Mouse (Mus musculus) lung, postnatal 10 days (tissue): Measurements from ENCODE around the gene Gm44790.
"Not testable (repeated sequence)": the region's sequence is repeated elsewhere in the genome, so short reads cannot be mapped to it uniquely, and the experiment has no call there.

Source experiments
- DNase-seq: peaks from one replicate; pipeline ENCODE4 v3.0.0; 2021

Gm44790 gene

DNA sequence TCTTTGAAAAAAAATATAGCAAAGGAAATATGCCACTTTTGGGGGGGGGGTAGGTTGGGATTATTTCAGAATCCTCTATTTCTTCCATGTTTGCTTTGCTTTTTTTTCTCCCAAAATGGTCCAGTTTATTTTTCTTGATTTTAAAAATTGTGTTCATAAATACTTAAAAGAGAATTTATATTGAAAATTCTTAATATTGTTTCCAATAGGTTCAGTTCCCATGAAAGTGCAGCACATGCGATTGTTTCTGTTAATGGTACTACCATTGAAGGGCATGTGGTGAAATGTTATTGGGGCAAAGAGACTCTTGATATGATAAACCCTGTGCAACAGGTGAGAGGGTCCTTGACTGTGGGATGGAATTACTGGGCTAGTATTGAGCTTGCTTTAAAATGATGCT is at the start of gene Gm44790:
Gene Gm44790, plus strand, starts transcription at position 301 of the 400 bp plus-strand sequence.
- DNase-seq: no peak

DNA sequence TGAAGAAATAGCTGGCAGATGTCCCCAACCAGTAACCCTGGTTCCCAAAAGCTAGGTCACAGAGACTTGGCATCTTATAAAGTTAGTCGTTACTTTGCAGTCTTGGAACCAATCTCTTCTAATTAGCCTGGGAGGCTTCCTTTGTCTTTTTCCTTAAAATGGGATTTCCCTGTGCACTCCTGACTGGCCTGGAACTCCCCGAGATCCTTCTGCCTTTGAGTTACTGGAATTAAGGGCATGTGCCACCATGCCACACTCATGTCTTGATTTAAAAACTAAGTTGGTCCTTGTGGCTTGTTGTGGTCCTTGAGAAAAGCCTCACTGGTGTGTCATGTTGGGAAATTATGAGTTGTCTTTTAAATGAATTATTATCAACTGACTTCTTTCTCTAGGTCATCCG is 48.1 kb upstream of the Gm44790 start:
- DNase-seq: no peak

DNA sequence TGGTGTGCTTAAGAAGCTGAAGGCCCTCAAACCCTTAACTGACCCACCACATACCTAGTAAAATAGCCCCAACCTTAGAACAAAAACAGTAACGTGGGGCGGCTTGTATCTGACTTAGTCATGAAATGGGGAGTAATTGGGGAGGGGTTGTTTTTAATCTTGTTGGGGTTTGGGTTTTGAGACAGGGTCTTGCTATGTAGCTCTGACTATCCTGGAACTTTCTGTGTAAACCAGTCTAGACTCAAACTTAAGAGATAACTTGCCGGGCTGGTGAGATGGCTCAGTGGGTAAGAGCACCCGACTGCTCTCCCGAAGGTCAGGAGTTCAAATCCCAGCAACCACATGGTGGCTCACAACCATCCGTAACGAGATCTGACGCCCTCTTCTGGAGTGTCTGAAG is 46.3 kb upstream of the Gm44790 start:
- not testable (repeated sequence) for DNase-seq

DNA sequence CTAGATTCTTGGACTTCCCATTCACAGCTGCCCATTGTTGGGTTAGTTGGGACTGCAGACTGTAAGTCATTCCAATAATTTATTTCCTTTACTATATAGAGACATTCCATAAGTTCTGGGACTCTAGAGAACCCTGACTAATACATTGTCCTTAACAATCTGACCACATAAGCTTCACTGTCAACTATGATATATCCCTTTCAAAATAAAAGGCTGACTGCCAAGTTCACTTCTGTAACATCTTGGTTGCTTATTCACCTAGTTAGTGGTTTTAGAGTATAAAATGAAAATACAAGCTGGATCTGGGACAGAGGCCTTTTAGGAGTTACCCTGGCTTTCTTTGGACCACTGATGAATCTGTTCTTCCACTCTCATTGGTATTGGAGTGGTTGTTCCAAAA is 43.9 kb upstream of the Gm44790 start:
- DNase-seq: no peak

DNA sequence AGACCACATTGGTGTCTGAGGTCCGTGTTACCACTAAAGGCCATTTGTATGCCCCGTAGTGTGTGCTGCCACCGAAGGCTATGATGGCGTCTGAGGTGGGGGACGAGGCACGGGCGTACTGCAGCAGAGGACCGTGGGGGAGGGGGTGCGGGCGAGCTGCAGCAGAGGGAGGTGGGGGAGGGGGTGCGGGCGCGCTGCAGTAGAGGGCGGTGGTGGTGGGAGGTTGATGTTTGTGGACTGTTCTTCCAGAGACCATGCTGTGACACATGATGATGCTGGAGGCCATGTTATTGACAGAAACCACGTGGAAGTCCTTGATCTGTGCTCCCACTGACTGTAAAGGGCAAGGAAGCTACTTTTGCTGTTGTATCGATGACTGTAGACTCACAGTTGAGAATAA is 43.1 kb upstream of the Gm44790 start:
- DNase-seq: no peak

DNA sequence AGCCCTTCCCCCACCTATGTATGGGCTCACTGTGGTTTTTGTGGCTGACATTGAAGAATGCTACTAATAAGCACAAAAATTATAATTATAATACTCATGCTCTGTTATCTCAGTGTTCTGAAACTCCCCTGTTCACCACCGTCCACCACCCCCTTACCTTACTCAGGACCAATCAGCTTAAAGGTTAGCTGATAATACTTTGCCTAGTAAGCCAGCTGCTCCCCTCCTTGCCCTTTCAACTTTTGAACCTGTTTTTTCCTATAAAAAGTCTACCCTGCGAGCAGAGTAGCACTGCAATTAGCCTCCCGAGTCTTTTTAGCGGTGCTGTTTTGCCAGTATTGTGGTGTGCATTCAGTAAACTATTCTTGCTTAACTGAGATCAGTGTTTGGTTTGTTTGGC is 41.8 kb upstream of the Gm44790 start:
- no peak for DNase-seq

DNA sequence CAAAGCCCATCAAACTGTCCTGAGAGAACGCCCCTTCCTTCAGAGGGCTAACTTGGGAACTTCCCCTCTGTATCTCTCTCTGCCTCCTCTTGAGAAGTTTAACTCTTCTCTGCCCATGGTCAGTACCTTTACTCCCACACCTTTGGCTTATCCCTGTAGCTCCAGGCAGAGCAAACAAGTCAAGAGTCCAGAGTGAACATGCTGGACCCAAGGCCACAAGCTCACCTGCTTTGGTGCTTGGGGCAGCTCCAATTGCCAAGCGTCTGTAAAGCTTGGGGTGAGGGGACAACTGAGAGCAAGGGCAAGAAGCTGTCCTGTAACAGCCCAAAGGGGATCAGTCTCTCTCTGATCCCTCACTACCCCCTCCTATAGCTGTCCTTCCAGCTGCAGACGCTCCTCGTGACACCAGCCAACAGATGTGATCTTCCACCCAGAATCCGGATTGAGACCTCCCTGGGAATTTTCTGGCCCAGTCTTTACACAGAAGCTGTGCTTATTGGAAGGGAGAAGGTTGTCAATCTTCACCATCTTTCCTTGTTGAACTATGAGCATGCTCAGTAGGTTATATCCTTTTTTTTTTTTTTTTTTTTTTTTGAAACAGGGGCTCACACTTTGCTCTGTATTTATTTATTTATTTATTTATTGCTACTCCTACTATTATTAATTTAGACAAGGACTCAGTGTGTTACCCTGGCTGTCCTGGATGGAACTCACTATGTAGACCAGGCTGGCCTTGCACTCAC is 40.9 kb upstream of the Gm44790 start:
- DNase-seq: no peak

DNA sequence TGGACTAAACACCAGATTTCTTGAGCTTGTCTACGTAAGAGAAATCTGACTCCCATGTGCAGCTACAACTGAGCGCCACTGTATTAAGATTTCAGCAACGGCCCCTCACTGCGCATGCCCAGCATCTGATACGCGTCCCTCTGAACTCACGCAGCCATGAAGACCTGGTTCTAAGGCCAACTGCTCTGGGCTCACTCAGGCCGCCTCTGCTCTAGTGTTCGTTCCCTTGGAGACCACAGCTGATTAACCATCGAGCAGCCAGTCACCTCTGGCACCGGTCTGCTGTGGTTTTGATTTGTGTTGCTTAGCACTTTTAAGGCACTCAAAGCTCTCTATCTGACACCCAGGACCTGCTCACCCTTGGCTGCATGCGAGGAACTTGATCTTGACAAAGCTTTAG is 39.1 kb upstream of the Gm44790 start:
- no peak for DNase-seq

DNA sequence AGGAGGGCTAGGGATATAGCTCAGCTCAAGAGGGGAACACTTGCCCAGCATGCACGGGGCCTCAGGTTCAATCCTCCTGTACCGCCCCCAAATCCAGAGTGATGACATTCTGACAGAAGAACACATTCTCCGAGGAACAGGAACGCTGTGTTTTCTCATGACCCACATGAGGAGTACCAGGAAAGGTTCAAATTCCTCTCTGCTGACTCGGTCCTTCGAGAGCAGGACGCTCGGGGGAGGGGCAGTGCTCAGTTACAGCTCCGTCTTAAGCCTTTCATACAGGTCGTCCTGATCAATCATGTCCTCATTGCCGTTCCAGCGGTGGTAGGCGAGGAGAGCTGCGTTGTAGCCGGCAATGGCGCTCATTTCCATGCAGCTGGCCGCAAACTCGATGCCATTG is 38.0 kb upstream of the Gm44790 start:
- DNase-seq: no peak

DNA sequence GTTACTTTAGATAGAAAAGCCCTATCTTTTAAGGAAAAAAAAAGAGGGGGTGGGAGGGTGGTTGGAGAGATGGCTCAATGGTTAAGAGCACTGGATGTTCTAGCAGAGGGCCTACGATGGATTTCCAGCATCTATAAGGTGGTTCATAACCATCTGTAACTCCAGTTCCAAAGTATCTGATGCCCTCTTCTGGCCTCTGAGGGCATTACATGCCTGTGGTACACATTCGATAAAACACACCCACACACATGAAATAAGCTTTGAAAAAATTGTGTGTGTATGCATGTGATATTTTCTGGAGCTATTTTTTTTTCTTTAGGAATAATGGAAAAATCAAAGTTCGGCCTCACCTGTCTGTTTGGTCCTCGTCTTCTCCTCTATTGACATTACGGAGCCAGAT is 35.1 kb upstream of the Gm44790 start:
- DNase-seq: no peak

DNA sequence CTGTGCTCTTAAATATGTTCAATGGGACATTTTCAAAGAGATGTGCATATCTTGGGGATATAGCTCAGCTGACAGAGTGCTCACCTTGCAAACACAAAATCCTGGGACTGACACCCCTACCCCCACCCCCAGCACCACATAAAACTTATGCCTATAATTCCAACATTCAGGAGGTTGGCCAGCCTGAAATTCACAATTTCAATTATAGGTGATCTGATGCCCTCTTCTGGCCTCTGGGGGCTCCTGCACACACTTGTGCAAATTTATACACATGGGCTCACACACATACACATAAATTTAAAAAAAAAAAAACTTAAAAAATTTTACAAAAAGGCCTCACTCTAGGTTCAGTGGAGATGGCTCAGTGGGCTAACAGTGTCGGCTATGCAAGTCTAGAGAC is 33.3 kb upstream of the Gm44790 start:
- DNase-seq: no peak

DNA sequence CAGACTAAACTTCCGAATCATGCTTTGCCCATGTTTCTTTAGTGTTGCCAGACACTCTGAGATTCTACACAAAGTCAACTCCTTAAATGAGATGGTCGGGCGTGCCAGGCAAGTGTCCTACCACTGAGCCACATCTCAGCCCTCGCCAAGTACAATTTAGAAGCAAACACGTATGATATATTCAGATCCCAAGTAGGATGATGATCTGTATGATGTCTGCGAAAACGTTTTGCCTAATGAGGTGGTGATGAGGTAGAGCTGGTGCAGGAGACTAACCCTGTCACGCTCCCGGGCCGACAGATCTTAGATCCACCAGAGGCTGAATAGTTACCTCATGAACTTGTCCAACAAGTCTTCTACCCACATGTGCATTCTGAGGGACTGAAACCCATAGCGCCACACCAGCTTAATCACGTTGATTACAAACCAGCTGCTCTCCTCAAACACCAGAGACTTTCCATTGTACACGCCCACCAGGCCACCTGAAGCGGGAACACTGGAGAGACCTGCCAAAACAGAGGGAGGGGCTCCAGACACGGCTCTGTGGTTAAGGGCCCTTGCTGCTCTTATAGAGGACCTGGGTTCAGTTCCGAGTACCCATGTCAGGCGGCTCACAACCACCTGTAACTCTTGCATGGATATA is 32.3 kb upstream of the Gm44790 start:
- no peak for DNase-seq

DNA sequence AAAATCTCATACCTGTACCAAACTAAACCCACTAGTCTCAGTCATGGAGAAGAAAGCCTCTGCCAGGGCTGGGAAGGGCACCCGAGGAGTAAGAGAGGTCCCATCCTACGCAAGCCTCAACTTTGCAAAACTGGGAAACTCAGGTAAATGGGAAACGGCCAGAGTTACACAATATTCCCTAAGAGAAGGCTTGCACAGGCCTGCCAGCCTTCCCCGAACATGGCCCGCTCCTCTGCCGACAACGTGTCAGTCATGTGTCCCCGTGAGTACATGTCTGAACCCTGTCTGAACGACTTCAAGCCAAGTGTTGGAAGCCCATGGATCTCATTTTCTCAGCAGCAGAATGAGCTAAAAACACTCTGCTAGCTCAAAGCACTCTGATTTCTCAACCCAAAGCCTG is 31.4 kb upstream of the Gm44790 start:
- no peak for DNase-seq

DNA sequence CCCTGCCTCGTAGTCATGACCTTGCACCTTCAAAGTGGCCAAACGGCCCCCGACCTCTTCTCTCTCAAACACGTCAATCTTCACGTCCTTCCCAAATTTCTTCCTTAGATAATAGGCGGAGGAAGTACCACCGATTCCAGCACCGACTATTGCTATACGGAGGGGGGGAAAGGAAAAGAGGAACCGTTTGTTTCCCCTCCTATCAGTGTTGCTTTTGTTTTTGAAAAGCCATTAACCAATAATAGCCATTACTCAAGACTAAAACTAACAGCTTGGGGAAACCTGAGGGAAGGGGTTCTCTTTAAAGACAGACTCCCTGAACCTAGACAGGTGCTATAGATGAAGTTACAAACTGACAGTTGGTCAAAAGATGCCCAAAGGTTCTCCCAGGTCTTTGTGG is 30.5 kb upstream of the Gm44790 start:
- DNase-seq: no peak

DNA sequence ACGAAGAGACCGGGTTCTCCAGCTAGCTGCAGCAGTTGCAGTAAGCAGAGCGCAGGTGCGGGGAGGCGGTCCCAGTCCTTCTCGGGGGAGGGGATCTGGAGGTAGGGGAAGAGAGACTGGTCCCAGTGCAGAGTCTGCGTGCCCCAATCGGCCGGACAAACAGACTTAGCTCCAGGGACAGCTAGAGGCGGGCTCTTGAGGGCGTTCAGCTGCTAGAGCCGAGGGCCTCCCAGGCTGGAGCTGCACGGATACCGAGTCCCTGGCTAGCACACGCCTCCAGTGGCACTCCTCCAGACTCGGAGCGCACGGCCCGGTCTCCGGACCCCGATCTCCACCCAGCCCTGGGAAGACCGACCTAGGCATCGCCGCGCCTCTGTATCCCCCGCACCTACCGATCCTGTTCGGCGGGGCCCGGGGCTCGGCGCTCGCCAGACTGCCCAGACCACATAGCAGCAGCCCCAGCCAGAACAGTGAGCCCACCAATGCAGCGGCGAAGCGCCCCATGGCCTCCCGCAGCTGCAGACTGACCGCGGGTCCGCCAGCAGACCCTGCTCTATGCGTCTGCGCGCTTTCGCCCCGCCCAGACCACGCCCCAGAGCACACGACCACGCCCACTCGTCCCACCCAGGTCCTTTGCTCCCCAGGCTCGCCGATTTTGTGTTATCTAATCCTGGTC is 29.7 kb upstream of the Gm44790 start, which contains the start of gene Pcyox1:
Gene Pcyox1, minus strand, starts transcription at position 574 of the 676 bp plus-strand sequence.
- peak; percentile 91 for DNase-seq

DNA sequence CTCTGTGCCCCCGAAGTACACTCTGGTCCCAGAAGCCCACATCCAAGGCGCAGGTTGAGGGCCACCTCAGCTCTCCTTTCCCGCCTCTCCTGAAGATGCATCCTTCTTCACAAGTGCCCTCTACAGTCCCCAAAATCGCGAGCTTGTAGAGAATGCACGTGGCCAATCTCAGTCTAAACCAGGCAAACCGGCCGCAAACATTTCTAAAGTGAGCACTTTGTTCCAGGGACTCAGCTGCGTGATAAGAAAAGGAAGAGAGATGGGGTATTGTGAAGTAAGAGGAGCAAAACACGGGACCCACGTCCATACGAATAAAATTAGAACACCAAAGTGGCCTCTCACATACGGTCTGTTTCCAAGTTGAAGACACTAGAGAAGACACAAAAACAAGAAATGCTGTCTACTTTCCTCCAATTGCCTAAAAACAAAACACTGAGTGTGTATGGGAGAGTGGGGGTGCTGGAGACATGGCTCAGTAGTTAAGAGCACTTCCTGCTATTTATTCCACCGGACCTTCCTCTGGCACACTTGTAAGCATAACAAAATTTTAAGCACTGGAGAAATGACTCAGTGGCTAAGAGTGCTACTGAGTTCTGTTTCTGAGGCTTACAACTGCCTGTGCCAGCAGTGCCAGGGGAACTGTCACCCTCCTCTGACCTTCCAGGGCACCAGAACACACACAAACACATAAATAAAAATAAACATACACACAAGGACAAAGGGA is 29.0 kb upstream of the Gm44790 start:
- DNase-seq: no peak

DNA sequence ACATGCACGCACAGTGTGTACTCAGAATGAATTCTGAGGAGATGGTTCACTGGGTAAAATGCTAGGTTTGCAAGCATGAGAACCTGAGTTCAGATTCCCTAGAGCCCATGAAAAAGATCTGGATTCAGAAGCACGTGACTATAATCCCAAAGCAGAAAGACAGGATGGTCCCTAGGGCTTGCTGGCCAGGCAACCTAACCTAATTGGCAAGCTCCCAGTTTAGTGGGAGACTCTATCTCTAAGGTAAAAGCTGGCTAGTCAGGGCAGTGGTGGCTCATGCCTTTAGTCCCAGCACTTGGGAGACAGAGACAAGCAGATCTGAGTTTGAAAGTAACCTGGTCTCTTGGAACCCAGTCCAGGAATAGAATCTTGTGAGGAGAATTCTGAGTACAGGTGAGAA is 27.5 kb upstream of the Gm44790 start:
- DNase-seq: no peak

DNA sequence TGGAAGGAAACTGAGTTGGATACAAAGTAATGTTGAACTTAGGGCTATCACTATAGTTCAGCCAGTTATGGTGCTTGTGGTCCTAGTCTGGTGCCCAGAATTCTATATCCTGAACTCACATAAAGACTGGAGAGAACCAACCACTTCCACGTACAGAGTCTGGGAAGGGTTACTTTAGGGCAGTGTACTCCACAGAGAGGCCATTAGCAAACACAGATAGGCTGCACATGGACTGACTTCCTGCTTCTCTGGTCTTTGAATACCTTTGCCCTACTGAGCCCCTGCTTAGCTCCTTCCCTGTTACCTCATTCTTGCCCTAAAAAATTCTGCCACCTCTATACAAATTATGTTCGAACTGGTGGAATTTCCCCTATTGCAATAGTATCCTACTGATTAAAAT is 26.5 kb upstream of the Gm44790 start:
- no peak for DNase-seq

DNA sequence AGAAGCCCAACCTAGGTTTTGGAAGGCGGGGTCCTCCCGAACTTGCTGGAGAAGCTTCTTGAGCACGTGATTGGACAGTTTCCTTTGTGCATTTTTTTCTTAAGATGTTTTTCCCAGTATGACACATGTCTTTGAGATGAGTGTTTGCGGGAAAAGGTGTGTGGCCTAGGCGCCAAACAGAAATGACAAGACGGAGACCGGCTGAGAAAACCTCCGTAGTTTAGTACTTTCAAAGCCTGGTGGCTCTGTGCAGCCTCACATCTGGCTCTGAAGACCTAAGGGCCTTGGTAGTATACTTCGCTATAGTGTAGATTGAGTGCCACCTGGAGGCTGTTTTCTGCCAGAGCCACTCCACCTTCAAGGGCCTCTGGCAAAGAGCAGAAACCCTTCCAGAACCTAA is 25.5 kb upstream of the Gm44790 start:
- DNase-seq: peak; percentile 89

DNA sequence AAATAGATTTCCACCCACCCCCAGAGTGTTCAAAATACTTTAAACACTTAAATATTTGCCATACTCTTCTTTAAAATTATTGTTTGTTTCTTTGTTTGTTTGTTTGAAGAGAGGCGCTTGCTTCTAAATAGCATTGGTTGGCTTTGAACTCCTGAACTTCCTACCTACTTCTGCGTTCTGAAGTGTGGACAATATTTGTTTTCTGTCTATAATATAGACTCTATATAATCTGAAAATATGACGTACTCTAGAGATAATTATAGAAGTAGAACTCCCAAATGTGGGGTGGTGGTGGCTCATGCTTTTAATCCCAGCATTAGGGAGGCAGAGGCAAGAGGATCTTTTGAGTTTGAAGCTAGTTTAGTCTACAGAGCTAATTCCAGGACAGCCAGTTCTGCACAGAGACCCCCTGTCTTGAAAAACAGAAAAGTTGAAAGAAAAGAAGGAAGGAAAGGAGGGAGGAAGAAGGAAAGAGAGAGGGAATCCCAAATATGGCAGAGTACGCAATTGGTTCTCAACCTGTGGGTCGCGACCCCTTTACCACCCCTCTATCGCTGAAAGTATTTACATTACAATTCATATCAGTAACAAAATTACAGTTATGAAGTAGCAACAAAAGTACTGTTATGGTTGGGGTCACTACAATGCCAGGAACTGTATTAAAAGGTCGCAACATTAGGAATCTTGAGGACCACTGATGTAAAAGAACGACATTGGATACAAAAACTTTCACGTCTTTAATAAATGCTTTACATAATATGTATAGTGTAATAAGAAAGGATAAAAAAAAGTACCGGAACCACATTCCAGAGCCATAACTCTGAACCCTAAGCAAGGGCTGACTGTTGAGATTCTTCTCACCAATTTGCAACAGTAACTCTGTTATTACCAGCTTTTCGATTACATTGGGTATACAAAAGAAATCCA is 23.5 kb upstream of the Gm44790 start:
- DNase-seq: no peak

DNA sequence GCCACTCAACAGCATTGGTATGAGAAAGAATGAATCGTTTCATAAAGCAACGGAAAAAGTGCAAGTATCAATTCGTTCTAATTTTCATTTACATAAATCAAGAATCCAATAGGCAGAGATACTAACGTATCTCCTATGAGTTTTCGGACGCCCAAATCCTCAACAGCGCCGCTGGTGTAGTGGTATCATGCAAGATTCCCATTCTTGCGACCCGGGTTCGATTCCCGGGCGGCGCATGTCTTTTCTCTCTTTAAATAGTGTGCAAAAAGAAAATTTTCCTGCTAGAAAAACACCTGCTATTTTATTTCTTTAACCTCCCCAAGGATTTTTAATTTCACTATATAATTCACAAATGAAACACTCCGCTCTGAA is 22.7 kb upstream of the Gm44790 start:
- DNase-seq: peak; percentile 86

DNA sequence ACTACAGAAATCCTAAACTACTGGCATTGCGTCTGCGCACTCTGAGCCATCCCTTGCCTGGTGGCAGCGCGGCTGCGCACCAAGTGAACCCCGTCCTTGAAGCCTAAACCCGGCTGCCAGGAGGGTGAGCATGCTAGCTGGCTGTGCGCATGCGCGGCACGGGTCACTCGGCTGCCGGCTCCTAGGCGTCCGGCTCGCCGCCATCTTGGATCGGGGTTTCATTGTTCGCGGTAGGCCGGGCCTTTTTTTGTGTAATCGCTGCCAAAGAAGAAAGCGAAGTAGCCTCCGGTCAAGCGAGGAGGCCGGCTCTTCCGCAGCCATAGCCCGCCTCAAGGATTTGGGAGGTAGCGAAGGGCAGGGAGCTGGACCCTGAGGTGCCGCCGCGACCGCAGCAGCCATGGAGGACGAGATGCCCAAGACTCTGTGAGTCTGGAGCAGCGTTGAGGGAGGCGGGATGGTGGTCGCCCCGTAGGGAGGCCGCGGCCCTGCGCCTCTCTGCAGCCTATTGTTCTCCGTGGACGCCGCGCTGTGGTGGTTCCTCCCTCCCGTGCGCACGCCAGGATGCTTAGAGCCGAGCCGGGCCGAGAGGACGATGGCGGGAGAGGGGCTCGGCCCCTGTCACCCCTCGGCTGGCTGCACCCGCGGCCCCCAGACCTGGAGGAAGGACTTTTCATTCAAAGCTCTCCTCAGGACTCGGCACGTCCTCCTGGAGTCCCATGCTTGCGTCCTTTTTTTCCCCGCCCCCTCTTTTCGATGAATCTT is 22.2 kb upstream of the Gm44790 start, which contains the start of gene Tia1:
Gene Tia1, plus strand, starts transcription at position 120 of the 762 bp plus-strand sequence.
- DNase-seq: peak; percentile 98
